Mouse (Mus musculus): ENCODE data around the gene Irx5.

Irx5 gene

DNA sequence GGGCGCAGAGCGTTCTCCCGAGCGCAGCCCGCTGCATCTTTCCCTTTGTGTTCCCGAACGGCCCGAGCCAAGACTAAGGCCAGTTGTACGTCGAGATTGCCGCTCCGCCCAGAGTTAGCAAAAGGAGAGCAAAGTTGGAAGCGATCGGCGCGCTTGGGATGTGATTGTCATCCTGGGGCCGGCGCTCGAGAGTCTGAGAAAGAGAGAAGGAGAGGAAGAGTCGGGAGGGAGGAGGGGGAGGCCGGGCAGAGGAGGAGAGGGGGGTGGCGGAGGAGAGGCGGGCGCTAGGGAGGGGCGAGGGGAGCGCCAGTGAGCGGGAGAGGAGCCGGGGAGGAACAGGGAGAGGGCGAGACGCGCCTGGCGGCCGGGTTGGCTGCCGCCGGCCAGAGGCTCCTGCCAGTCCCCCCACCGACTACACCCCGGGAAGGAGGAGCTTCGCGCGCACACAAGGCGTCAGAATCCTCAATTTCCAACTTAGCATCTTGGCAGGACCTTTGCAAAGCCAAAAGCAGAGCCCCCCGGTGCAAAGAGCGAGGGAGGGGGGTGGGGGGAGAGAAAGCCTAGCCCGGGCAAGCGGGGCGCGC, at the start of gene Irx5:
Gene Irx5, plus strand, starts transcription at position 228 of the 584 bp plus-strand sequence.
- peak; percentile 76 for DNase-seq

DNA sequence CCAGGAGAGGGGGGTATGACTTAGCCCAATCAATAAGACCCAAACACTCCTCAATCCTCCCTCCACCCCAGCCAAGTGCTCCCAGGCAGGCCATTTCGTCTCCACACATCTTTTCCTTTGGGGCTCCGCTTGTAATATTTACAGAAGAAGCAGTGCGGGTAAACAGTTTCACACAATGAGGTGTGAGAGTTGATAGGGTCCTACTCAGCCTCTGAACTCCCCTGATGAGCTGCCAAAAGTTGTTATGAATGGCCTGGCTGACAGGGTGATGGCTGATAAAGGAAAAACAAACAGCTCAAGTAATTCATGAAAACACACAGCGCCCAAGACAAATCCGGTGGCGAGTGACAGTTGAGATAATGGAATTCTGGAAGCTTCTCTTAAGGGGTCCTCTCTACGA, 45.2 kb upstream of the Irx5 start:
- DNase-seq, result no peak

DNA sequence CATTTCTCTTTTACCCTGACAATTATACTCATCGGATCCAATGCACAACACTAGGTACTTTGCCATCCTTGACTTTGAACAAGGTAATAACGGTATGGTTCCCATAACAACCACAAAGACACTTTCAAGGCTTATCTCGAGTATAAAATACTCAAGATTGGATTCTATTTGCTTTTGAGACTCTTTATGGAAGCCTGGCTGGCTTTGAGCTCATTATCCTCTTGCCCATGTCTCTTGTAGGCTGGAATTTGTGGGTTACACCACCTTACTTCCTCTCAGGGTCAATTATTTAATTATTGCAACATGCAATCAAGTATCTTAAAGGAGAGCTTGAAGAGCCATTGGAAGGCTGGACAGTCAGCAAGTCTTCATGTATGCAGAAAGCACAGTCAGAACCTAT, 43.7 kb upstream of the Irx5 start:
- no peak for DNase-seq

- DNase-seq, result no peak
Measured at GRCm38 (mm10) chr8:92323751-92324150, 33.7 kb upstream of the Irx5 start.

- DNase-seq, result no peak
Measured at GRCm38 (mm10) chr8:92327176-92327575, 30.2 kb upstream of the Irx5 start.

- DNase-seq, result no peak
Measured at GRCm38 (mm10) chr8:92329273-92329672, 28.2 kb upstream of the Irx5 start.

DNA sequence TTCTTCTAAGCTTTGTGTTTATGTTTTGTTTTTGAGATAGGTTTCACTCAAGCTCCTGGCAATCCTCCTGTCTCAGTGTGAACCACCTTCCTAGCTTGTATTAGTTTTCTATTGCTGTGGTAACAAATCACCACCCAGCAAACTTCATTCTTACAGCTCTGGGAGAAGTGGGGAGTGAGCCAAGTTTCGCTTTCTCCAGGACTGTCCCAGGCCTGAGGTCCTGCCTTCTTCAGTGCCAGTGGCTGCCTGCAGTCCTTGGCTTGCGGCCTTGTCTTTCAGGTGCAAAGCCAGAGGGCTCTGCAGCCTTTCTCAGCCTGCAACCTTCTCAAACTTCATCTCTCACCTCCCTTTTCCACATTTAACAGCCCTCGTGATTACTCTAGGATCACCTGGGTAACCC, 25.6 kb upstream of the Irx5 start:
- DNase-seq, result peak; percentile 33

DNA sequence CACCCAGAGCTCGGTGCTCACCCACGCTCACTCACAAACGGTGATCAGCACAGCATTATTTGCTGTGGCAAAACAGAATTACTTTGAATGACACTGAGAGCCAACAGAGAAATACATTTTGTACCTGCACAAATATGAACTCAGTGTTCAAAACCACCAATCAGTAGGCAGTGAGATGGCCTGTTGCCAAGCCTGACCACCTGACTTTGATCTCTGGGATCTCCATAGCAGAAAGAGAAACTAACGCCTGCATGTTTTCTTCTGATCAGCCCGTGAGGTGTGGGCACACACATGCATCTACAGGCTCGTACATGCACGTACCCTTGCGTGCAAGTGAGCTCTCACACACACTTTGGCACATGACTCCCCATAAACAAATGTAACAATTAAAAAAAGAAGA, 24.0 kb upstream of the Irx5 start:
- DNase-seq, result peak; percentile 25

- DNase-seq, result no peak
Measured at GRCm38 (mm10) chr8:92335079-92335478, 22.3 kb upstream of the Irx5 start.

DNA sequence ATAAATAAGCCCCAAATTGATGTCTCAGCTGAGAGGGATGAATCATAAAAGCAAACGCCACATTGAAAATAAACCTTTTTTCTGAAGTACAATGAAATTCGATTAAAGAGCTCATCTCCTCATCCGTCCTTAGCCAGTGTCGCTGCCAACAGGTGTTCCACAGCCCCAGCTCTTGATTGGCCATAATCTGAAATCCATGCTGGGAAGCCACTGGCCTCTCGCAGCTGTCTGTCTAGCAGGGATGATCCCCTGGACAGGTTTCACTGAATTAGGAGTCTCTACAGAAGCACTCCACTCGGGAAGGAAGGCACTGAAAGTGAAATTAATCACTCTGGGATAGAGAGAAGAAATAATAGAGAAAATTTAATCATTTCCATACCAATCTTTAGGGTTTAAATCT, 21.4 kb upstream of the Irx5 start:
- no peak for DNase-seq

- no peak for DNase-seq
Measured at GRCm38 (mm10) chr8:92343544-92343943, 13.9 kb upstream of the Irx5 start.

DNA sequence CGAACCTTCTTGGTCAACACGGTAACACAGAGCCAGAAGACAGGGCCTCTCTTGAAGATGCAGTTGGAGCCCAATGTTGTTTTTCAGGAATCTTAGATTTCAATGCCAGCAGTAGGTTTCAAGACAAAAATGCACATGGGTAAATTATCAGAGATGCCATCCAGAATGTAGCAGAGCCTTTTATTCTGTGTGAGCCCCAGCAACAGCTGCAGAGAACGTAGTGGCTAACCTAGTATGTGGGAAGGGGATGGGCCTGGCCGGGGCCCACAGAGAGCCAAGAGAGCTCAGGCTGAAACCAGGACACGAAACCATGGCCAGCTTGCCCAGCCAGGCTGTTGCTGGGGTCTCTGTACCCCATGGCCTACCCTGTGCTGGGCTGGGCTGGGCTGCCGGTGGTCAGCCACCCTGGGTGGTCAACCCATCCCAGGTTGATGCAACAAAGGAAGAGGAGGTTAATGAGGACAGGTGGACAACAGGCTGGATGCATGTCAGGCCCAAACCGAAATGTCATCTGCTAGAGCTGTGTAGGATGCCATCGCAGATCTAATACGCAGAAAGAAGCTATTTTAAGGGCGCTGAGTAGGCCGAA, 7.4 kb upstream of the Irx5 start:
- DNase-seq, result no peak

DNA sequence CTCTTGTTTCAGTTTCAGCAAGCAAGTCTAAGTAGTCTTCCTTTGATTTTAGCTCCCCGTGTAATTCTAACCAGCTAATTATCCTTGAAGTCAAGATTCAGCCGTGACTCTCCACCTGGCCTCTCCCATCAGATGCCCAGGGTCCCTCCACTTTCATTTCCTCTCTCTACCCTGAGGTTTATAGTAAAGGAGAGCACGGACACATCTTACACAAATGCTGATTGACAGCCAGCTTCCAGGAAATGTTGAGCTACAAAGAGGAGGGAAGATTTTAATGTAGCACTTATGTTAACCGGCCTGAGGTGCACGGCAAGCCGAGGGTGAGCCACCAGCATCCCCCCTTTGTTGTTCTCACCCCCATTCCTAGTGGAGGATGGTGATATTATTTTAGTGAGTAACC, 4.0 kb upstream of the Irx5 start:
- DNase-seq, result no peak

- peak; percentile 27 for DNase-seq
Measured at GRCm38 (mm10) chr8:92354536-92355482, 2.6 kb upstream of the Irx5 start.

DNA sequence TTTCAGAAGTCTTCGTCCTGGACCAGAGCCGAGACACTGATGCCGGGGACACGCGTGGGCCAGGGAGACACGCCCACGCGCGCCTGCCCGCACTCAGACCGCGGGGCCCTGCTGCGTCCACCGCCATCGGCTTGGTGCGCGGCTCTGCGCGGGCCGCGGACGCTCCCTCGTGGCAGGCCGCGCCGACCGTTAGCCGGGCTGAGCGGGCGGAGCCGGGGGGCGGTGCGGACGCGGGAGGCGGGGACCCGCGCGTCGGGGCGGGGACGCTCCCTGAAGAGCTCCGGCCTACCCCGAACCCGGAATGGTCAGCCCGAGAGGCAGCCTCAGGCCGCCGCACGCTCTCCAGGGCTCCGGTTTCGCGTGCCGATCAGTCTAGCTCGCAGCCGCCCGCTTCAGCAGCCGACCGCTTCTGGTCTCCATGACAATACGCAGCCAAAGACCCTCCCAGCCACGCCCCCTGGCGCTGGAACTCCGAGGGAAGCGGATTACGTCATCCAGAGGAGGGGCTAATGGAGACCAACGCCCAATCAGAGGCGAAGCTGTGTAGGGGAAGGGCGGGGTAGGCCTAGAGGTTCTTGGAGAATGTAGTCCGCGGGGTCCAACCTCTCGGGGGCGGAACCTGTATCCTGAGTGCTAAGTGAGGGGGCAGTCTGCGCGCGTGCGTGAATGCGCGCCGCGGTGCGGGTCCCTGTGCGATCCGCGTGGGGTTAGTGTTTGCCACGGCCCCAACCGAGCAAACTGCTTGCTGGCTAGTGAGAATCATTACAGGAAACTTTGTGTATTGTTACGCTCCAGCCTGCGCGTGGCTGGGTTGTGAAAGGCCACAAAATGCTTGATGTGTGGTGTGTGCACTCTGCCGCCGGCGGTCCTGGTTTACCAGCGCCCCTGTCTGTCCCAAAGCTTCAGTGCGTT, 1.5 kb upstream of the Irx5 start:
- peak; percentile 96 for DNase-seq

DNA sequence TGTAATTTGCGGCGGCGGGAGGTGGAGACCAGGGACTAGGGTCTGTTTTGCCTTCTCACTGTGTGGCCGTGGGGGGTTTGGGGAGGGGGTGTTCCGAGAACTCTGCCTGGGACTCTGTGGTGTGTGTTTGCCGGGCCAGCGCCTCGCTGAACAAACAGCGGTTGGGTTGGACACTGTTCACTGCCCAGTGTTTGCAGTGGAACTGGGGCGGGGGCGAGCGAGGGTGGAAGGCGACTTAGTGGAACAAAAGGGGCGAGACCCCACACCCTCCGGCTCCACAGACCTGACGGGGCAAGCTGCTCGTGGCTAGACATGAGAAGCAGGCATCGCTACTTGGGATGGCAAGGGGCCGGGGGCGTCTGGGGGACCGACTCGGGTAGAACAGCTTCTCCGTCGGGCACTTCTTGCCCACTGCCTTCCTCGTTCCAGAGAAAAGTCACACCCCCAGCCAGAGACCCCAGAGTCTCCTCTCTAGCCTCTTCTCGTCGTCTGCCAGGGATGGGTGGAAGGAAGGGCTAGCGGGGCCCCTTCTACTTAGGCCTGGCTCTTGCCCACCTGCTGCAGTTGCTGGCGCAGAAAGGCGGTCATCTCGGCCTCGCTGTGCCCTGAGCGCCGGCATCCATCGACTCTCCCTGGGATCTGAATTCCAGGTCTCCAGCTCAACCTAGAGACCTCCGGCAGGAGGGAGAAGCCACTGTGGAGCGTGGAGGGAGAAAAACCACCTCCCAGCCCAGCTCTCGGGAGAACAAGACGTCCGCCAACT, 631 bp upstream of the Irx5 start:
- DNase-seq, result peak; percentile 9

GRCm38 (mm10) chr8:92358141-92358999, 945 bp downstream of the Irx5 start:
- peak; percentile 20 for DNase-seq

GRCm38 (mm10) chr8:92359000-92359832, 1.8 kb downstream of the Irx5 start:
- DNase-seq, result peak; percentile 29

- DNase-seq, result peak; percentile 46
Measured at GRCm38 (mm10) chr8:92359833-92360082, 2.3 kb downstream of the Irx5 start.

GRCm38 (mm10) chr8:92360083-92360861, 2.8 kb downstream of the Irx5 start:
- peak; percentile 12 for DNase-seq

Data from lung, postnatal 14 days (tissue).